Mouse (Mus musculus) lung, adult 2 months (tissue): ENCODE measurements around the gene Uba7.
A peak's percentile ranks its signal among the peaks of the same experiment; 100 is the strongest.

ENCODE experiments used
- CTCF ChIP-seq: fragments of 200-500 bp; IDR thresholded peaks from 2 replicates; pipeline ENCODE4 v1.5.1; 2011; ENCODE audit warnings: mild to moderate bottlenecking, low read length, control low read depth; ENCODE audit not compliant: insufficient read depth
- POLR2A ChIP-seq: fragments of 200-500 bp; IDR thresholded peaks from 2 replicates; pipeline ENCODE4 v1.6.1; 2011; ENCODE audit warnings: low read depth, mild to moderate bottlenecking, control low read depth, low read length, borderline replicate concordance; ENCODE audit errors: extremely low read depth

DNA sequence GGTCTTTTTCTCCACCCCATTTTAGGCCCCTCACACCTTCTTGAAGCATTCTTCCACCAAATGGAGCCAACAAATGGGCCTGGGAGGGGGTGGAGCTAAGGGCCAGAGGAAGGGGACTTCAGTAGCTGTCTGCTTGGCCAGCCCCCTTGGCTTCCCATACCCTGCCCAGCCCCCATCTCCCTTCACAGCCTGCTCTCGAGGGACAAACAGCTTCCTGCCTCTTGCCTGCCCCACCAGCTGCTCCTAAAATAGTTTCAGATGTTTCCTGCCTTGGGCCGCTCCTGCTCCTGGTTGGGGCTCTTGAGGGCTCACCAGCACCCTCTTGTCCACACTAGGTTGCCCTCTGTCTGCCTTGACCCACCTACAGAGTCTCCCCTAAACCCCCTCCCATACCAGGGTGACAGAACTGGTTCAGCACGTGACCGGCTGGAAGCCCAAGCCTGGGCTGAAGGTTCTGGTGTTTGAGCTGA lies 8.2 kb downstream of the Uba7 start:
- TF ChIP-seq POLR2A (peak; percentile 58; the same call in 1 of the 2 replicates), CTCF (no peak)
